Mouse (Mus musculus) kidney, adult 2 months (tissue): ENCODE measurements around the gene Csrnp1. TPM values are rescaled to one million over a fixed set of nuclear protein-coding genes. Genes with fewer than 3 reads are reported as not detected.

Experiments
- DNase-seq: peaks from one replicate; pipeline ENCODE4 v3.0.0; 2021
- H3K27ac ChIP-seq: fragments of 200-500 bp; 2 replicates; pipeline ENCODE4 v1.5.1; 2012; ENCODE audit warnings: low read depth, low read length, control low read depth, inconsistent platforms; ENCODE audit not compliant: insufficient read depth
- H3K27me3 ChIP-seq: fragments of 200-500 bp; replicated peaks from 2 replicates; pipeline ENCODE4 v1.6.1; 2012; ENCODE audit warnings: mild to moderate bottlenecking, moderate library complexity, low read length, inconsistent platforms; ENCODE audit not compliant: control insufficient read depth, insufficient read depth
- H3K36me3 ChIP-seq: fragments of 200-500 bp; 2 replicates; pipeline ENCODE4 v1.6.1; 2012; ENCODE audit warnings: mild to moderate bottlenecking, moderate library complexity, low read length, inconsistent platforms; ENCODE audit not compliant: control insufficient read depth, insufficient read depth
- H3K4me1 ChIP-seq: fragments of 200-500 bp; 2 replicates; pipeline ENCODE4 v1.6.1; 2011; ENCODE audit warnings: low read length; ENCODE audit not compliant: control insufficient read depth, insufficient read depth
- H3K4me3 ChIP-seq: fragments of 200-500 bp; 2 replicates; pipeline ENCODE4 v1.5.1; 2011; ENCODE audit warnings: mild to moderate bottlenecking, low read depth, low read length, control low read depth; ENCODE audit not compliant: insufficient read depth
- CTCF ChIP-seq: fragments of 200-500 bp; conservative IDR thresholded peaks from 2 replicates; pipeline ENCODE4 v1.5.1; 2011; ENCODE audit warnings: low read depth, mild to moderate bottlenecking, control low read depth, low read length, moderate library complexity, mixed read lengths; ENCODE audit not compliant: insufficient read depth, insufficient read length
- POLR2A ChIP-seq: fragments of 200-500 bp; IDR thresholded peaks from one replicate; pipeline ENCODE4 v1.6.1; 2011; ENCODE audit warnings: low read depth, low read length, control low read depth
- WGBS: fragments of 180-500 bp; shearing (Covaris S2); methylation state at CpG from one replicate; pipeline ENCODE4 v1.1.7; 2018; 5-methylcytosine and 5-hydroxymethylcytosine counted together
- polyA plus RNA-seq: library from polyadenylated mRNA; depleted of rRNA; stranded (reverse); fragments of >200 nt; gene quantifications from 2 replicates; pipeline ENCODE4 v1.2.3, GENCODE M21; 2012

Gene Csrnp1
- polyA plus RNA-seq, 1 experiment: 14.8 TPM

DNA sequence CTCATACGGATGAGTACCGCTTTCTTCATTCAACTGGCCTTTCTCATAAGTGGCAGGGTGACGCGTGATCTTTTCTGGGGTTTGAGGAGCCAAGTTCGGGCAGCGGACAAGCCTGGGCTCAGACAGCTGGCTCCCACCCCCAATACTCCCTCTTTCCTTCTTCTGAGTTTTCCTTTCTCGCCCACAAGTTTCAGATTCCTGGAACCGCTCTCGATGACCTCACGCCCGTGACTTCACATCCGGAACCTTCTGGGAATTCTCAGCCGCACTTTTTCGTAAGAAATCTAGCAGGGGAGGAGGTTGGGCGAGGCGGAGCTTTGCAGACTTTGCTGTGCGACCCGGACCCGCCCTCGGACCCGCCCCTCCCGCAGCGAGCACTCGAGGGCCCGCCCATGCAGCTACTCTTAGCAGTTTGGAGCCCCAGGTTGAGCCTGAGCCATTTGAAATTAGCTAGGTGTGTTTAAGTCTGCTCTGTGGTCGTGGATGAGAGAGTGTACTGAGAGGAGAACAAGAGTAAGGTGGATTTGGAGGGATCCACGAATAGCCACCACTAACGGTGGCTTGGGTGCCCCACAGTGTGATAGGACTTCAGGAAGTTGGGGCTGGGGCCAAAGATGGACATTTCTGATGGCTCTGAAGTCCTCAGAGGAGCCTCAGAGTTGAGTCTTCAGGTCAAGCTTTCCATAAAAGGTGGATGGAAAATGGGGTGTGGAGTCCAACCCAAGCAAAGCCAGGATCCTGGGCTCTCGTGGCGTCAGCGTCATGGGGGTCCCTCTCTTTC, 17.7 kb upstream of the Csrnp1 start:
- Histone ChIP-seq H3K27ac (peak overlapping the region; percentile 78), H3K4me3 (peak overlapping the region; percentile 64), H3K27me3 (no peaks in the 10 kb centered on the region), H3K4me1 (peaks cover 14% of the 10 kb centered on the region), H3K36me3 (no peaks in the 10 kb centered on the region)
- 10% methylated on average over 31 of the region's 31 CpGs for WGBS
- peak; percentile 98 for DNase-seq
- TF ChIP-seq CTCF (no peak), POLR2A (peak; percentile 29)

DNA sequence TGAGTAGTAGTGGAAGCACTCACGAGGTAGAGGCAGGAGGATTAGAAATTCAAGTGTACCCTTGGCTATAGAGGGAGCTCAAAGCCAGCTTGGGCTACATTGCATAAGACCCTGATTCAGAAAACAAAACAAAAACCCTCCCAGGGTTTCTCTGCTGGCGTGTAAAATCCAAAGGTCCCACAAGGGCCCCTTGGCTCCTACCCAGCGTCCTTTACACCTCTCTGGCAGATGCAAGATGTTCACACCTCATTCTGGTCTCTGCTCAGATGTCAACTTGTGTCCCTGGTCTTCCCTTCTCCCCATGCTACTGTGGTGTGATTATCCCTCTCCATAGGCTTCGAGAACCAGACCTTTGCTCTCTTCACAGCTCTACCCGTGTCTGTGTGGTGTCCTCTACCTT, 16.3 kb upstream of the Csrnp1 start:
- Histone ChIP-seq H3K27me3 (no peaks in the 10 kb centered on the region), H3K4me3 (no peak overlapping the region), H3K4me1 (peaks cover 14% of the 10 kb centered on the region), H3K36me3 (no peaks in the 10 kb centered on the region), H3K27ac (no peak overlapping the region)
- TF ChIP-seq POLR2A (no peak), CTCF (no peak)
- WGBS: 70% methylated on average over 5 of the region's 5 CpGs
- DNase-seq: peak; percentile 80

DNA sequence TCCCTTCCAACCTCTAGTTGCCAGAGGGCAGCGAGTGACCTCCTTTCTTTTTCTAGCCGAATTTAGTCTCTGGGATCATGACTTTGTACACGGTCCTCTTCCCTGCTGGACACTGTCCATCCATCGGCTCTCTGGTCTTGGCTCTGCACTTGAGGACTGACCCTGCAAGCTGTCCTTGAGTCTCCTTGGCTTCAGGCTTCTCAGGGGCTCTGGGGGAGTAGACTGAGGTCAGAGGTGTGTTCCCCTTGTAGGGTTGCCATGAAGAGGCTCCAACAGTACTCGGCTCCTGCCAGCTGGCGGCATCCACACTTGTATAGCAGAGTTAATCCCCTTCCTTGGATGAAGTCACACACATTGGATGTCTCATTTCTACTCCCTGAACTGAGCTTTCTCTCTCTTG, 15.2 kb upstream of the Csrnp1 start:
- no peak for DNase-seq

DNA sequence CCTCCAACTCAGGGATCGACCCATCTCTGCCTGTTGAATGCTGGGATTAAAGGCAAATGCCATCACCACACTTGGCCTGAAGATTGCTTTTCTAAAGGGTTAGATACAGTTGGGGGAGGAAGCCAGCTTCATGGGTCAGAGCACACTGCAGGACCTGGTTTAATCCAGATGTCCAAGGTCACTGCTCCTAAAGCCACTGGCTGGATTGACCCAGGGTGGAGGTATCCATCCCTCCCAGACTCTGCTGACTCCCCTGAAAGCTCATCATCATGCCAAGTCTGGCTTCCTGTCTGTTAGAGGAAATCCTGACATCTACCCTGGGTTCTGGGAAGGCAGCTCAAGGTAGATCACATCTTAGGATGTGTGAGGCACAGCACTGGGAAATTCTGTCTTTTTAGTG, 14.3 kb upstream of the Csrnp1 start:
- TF ChIP-seq POLR2A (no peak), CTCF (no peak)
- DNase-seq: peak; percentile 51
- H3K4me3 ChIP-seq: no peak overlapping the region
- 42% methylated on average over 1 of the region's 1 CpGs for WGBS
- no peaks in the 10 kb centered on the region for H3K36me3 ChIP-seq
- H3K4me1 ChIP-seq: peaks cover 14% of the 10 kb centered on the region
- H3K27ac ChIP-seq: no peak overlapping the region
- no peaks in the 10 kb centered on the region for H3K27me3 ChIP-seq

More for the DNA sequence above, 15.2 kb upstream of the Csrnp1 start:
- no peaks in the 10 kb centered on the region for H3K36me3 ChIP-seq
- no peak overlapping the region for H3K4me3 ChIP-seq
- no peak for TF ChIP-seq CTCF
- no peak for TF ChIP-seq POLR2A
- H3K27me3 ChIP-seq: no peaks in the 10 kb centered on the region
- 67% methylated on average over 6 of the region's 6 CpGs for WGBS
- H3K27ac ChIP-seq: no peak overlapping the region
- H3K4me1 ChIP-seq: peaks cover 14% of the 10 kb centered on the region

DNA sequence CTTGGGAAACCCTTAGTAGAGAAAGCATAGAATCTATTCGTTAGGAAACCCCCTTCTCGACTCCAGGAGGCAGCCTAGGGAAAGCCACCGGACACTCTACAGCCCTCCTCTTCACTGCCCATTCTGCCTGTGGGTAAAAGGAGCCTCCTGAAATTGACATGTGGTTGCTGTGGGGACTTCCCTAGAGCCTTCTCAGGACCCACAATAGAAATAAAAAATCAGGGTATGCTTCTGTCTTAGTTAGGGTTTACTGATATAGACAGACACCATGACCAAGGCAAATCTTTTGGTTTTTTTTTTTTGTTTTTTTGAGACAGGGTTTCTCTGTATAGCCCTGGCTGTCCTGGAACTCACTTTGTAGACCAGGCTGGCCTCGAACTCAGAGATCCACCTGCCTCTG, 11.6 kb upstream of the Csrnp1 start:
- no peak for TF ChIP-seq POLR2A
- no peak for TF ChIP-seq CTCF
- 88% methylated on average over 4 of the region's 4 CpGs for WGBS
- H3K27ac ChIP-seq: no peak overlapping the region
- H3K27me3 ChIP-seq: no peaks in the 10 kb centered on the region
- no peak for DNase-seq
- H3K36me3 ChIP-seq: no peaks in the 10 kb centered on the region
- H3K4me3 ChIP-seq: no peak overlapping the region
- H3K4me1 ChIP-seq: peaks cover 8% of the 10 kb centered on the region

DNA sequence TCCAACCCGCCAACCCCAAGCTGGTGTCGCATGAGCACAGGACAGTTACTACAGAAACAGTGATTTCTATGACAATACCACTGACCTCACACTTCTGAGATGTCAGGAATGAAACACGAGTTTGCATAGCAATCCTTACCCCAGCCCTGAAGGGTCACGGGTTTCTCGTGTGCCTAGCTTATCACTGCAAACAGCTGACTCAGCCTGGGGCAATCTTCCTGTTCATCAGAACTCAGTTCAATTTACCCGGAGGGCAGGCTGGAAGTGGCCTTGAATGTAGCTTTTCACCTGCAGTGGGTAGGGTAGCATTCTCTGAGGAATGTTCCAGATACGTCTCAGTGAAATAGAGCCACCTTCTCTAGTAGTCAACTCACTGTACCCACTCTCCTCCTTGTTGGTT, 9.7 kb upstream of the Csrnp1 start:
- no peaks in the 10 kb centered on the region for H3K36me3 ChIP-seq
- 70% methylated on average over 7 of the region's 7 CpGs for WGBS
- peaks cover 4% of the 10 kb centered on the region; the same call in 1 of the 2 replicates for H3K4me1 ChIP-seq
- DNase-seq: no peak
- no peaks in the 10 kb centered on the region for H3K27me3 ChIP-seq
- TF ChIP-seq CTCF: no peak
- no peak for TF ChIP-seq POLR2A
- no peak overlapping the region for H3K27ac ChIP-seq
- no peak overlapping the region for H3K4me3 ChIP-seq

DNA sequence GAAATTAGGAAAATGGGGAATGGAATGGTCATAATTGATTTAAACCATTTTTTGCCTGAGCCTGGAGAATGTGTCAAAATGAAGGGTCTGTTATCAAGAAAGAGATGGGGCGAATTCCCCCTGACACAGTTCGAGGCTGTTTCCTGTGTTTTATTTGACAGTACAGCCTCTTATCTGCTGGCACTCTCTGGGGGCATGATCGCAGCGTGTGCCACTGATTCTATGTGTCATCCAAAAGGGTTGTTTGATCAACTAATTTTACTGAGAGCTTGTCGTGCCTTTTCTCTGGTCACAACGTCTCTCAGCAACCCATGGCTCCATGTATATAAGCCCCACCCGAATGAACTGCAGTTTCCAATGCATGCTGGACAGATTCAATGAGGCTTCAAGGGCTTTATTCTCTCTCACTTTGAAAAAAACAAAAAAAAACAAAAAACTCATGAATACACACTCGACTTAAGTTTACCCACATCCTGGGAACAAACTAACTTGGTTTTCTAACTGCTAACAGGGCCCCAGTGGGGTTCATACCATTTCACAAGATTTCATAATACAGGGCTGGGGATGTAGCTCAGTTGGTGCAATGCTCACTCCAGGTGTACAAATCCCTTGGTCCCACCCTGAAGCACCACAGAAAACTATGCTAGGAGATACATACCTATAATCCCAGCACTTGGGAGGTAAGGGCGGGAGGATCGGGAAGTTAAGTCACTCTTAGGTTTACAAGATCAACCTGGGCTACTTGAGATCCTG, 8.8 kb upstream of the Csrnp1 start:
- Histone ChIP-seq H3K36me3 (no peaks in the 10 kb centered on the region), H3K27me3 (no peaks in the 10 kb centered on the region)

More for the DNA sequence above, 8.8 kb upstream of the Csrnp1 start:
- no peak overlapping the region for H3K27ac ChIP-seq
- WGBS: 79% methylated on average over 10 of the region's 10 CpGs
- DNase-seq: no peak
- no peaks in the 10 kb centered on the region for H3K4me1 ChIP-seq
- no peak overlapping the region for H3K4me3 ChIP-seq
- TF ChIP-seq CTCF: no peak
- TF ChIP-seq POLR2A: no peak
